Mouse (Mus musculus): Measurements from ENCODE around the gene Gm47969. TPM values are rescaled to one million over a fixed set of nuclear protein-coding genes. Genes with fewer than 3 reads are reported as not detected.

Gm47969 gene
- total RNA-seq, 2 experiments from 2014 or later, result not detected

DNA sequence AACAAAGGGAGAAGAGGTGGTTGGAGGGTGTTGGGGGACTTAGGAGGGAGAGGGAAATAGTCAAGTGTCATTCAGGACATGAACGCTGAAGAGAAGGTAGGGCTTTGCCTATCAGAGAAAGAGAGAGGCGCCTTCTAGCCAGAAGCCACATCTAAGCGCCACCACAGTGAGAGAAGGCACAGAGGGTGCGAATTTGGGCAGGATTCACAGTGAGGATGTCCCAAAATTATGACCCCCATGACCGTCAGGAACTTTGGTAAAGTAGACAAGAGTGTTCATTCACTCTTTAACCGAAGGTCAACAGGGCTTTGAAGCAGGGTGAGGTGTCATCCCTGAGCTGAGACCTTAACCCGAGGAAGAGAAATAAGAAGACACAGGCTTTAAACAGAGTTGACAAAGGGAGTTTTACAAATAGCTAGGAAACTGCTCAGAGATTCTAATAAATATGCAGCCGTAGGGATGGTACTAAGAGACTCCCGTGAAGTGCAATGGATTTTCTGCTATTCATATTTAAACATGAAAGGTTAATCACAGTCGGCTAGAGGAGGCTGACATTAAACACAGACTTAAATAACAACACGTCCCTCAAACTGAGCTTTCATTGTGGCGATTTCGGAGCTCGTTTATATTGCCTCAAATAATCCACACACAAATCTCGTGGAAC is 30.9 kb downstream of the Gm47969 start:
- DNase-seq, result no peak
- intact Hi-C loops (cut with DNase I), result loop anchor here (5.0 kb wide), 1 partner anchor 288 kb away; no protein-coding TSS in a partner anchor

DNA sequence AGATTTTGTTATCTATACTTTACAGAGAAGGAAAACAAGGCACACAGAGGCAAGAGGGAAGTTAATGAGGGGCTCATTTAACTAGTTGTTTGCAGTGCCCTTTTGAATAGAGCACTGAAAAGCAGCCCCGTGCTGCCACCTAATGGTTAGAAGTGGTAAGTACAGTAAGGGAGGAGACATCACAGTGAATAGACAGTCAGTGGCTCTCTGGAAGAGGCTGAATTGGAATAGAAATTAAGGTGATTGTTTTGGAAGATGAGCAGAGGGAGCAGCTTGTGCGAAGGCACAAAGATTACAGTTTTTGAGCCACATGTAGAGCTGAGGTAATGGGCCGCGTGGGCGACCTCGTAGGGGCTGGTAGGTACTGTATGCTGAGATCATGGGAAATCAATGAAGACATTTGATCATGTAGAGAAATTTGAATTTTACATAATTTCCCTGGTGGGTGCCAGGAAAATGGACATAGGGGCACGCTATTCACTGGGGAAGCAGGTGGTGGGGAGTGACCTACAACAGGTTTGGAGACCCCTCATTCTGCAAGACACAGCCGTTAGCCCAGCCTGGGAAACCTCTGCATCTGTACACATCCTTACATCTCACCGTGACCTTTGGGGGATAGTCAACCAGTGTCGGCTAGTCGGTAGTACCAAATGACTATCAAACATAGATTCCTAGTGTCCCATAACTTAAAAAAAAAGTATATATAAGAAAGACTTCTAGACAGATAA is 31.6 kb downstream of the Gm47969 start:
- DNase-seq, result peak; percentile 19
- intact Hi-C loops (cut with DNase I), result loop anchor here (5.0 kb wide), 1 partner anchor 289 kb away; no protein-coding TSS in a partner anchor

DNA sequence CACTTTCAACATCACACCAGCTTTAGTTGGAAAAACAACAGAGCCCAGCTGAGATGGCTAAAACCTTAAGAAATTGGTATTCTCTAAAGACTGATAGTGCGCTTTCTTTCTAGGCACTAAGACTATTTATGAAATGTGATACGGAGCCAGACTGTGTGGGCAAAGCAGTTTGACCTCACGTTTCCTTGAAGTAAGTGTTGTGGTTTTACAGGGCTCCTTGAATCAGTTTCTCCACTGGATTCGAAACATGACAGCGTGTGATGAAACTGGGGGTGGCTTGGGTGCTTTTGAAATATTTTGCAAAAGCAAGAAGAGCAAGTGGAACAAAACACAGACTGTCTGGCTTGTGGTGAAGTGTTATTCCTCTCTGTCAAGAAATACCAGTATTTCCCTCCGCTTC is 32.3 kb downstream of the Gm47969 start:
- DNase-seq, result no peak
- intact Hi-C loops (cut with DNase I), result loop anchor here (5.0 kb wide), 1 partner anchor 290 kb away; no protein-coding TSS in a partner anchor

DNA sequence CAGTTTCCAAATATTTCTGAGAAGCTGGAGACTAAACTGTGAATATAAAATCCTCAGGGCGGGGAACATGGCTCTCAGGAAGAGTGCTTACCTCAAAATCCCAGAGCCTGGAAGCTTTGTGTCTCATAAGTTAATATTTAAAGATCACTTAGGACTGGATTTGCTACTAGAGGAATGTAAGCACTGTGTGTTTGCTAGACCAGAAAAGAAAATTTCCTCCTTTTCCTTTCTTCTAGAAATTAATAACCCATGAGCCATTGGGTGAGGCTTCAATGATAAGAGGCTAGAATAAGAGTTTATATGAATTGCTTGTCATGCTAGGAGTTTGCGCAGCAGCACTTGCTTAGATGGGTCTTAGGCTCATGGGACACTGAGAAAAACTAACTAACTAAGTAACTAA is 40.1 kb downstream of the Gm47969 start:
- DNase-seq, result no peak
- intact Hi-C loops (cut with DNase I), result no loop called here

DNA sequence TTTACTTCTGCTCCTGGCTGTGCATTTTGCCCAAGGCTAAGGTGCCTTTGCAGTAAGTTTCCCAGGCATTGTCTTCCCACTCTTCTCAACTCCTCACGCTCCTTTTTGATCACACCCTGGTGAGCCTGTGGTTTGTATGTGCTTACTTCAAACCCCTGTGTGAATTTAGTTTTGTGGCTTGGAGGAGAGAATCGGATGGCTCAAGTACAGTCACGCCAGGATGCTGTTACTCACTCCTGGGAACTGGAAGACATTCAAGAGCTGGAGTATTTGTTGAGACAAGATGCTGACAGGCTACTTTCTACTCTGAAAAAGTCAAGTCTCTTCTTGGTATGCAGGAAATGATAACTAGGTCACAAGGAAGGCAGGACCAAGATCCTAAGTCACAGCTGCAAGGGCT is 46.5 kb downstream of the Gm47969 start:
- DNase-seq, result no peak
- intact Hi-C loops (cut with DNase I), result no loop called here

Other genes starting within 250 kb of the Gm47969 start
- 100 to 1,000 TPM in 1 of 2 experiments, 10 to 100 TPM in 1; 96.1 to 106 TPM for gene Agfg1, start 205.4 kb upstream of the Gm47969 start, total RNA-seq (2021)
- under 1 TPM; 0.46 to 0.84 TPM for gene A030005L19Rik, start 131.6 kb upstream of the Gm47969 start, total RNA-seq (2021)
- gene A030014E15Rik, start 120.0 kb upstream of the Gm47969 start, total RNA-seq (2021), result not detected
- gene Gm6217, start 113.5 kb upstream of the Gm47969 start, total RNA-seq (2021), result not detected
- gene A030003K21Rik, start 101.5 kb upstream of the Gm47969 start, total RNA-seq (2021), result not detected
- not detected for gene Gm7544, start 88.9 kb upstream of the Gm47969 start, total RNA-seq (2021)
- not detected for gene Gm47955, start 84.6 kb upstream of the Gm47969 start, total RNA-seq (2021)
- not detected for gene Gm47959, start 44.4 kb upstream of the Gm47969 start, total RNA-seq (2021)
- under 1 TPM; 0.64 to 0.94 TPM for gene Slc19a3, start 6.5 kb upstream of the Gm47969 start, total RNA-seq (2021)
- gene Krtap28-10, start 2.5 kb upstream of the Gm47969 start, total RNA-seq (2021), result not detected
- not detected for gene A030005K14Rik, start 14.4 kb downstream of the Gm47969 start, total RNA-seq (2021)
- not detected for gene Krtap28-13, start 16.0 kb downstream of the Gm47969 start, total RNA-seq (2021)
- gene Ccl20, start 71.8 kb downstream of the Gm47969 start, total RNA-seq (2021), result not detected
- gene Daw1, start 114.8 kb downstream of the Gm47969 start, total RNA-seq (2021), result under 1 TPM; 0.56 to 0.90 TPM

All from left cerebral cortex, postnatal 4 days (tissue).